Mouse (Mus musculus): Measurements from ENCODE around the gene Tnrc6a. TPM values are rescaled to one million over a fixed set of nuclear protein-coding genes. Genes with fewer than 3 reads are reported as not detected.

Gene Tnrc6a
- polyA plus RNA-seq, 1 experiment, result 84.5 TPM

GRCm38 (mm10) chr7:123191731-123192130 is 68.0 kb downstream of the Tnrc6a start:
- no peak overlapping the region for H3K4me3 ChIP-seq (ENCODE audit: control insufficient read depth, insufficient read depth, low read length)
- peaks cover 73% of the 10 kb centered on the region for H3K36me3 ChIP-seq (ENCODE audit: control insufficient read depth, insufficient read depth, low read length)
- WGBS, result 88% methylated on average over 5 of the region's 5 CpGs
- H3K27me3 ChIP-seq (ENCODE audit: control insufficient read depth, insufficient read depth, low read length), result no peaks in the 10 kb centered on the region
- no peaks in the 10 kb centered on the region for H3K4me1 ChIP-seq (replicated peaks; ENCODE audit: control insufficient read depth, insufficient read depth, low read length)
- H3K27ac ChIP-seq (ENCODE audit: control insufficient read depth, insufficient read depth, low read length), result no peak overlapping the region
- TF ChIP-seq CTCF (IDR thresholded peaks at IDR 0.05; ENCODE audit: borderline replicate concordance, control insufficient read depth, extremely low read depth, insufficient read depth, low read length, poor library complexity), result no peak
- no peak for DNase-seq

- Histone ChIP-seq H3K4me3 (ENCODE audit: control insufficient read depth, insufficient read depth, low read length) (no peak overlapping the region), H3K36me3 (ENCODE audit: control insufficient read depth, insufficient read depth, low read length) (peaks cover 58% of the 10 kb centered on the region)
Measured at GRCm38 (mm10) chr7:123193201-123193600, 69.5 kb downstream of the Tnrc6a start.

GRCm38 (mm10) chr7:123194696-123195095 is 71.0 kb downstream of the Tnrc6a start:
- H3K4me1 ChIP-seq (replicated peaks; ENCODE audit: control insufficient read depth, insufficient read depth, low read length), result no peaks in the 10 kb centered on the region
- TF ChIP-seq POLR2A (IDR thresholded peaks at IDR 0.05; ENCODE audit: control insufficient read depth, extremely low read depth, insufficient read depth, low read length, poor library complexity) (no peak), CTCF (IDR thresholded peaks at IDR 0.05; ENCODE audit: borderline replicate concordance, control insufficient read depth, extremely low read depth, insufficient read depth, low read length, poor library complexity) (no peak)
- no peak overlapping the region for H3K4me3 ChIP-seq (ENCODE audit: control insufficient read depth, insufficient read depth, low read length)
- no peak overlapping the region for H3K27ac ChIP-seq (ENCODE audit: control insufficient read depth, insufficient read depth, low read length)
- peaks cover 43% of the 10 kb centered on the region for H3K36me3 ChIP-seq (ENCODE audit: control insufficient read depth, insufficient read depth, low read length)
- 97% methylated on average over 8 of the region's 8 CpGs for WGBS
- no peaks in the 10 kb centered on the region for H3K27me3 ChIP-seq (ENCODE audit: control insufficient read depth, insufficient read depth, low read length)
- no peak for DNase-seq

More at GRCm38 (mm10) chr7:123193201-123193600, 69.5 kb downstream of the Tnrc6a start:
- Histone ChIP-seq H3K27ac (ENCODE audit: control insufficient read depth, insufficient read depth, low read length) (no peak overlapping the region), H3K4me1 (replicated peaks; ENCODE audit: control insufficient read depth, insufficient read depth, low read length) (no peaks in the 10 kb centered on the region), H3K27me3 (ENCODE audit: control insufficient read depth, insufficient read depth, low read length) (no peaks in the 10 kb centered on the region)
- TF ChIP-seq POLR2A (IDR thresholded peaks at IDR 0.05; ENCODE audit: control insufficient read depth, extremely low read depth, insufficient read depth, low read length, poor library complexity), result no peak
- no peak for TF ChIP-seq CTCF (IDR thresholded peaks at IDR 0.05; ENCODE audit: borderline replicate concordance, control insufficient read depth, extremely low read depth, insufficient read depth, low read length, poor library complexity)
- no peak for DNase-seq
- 98% methylated on average over 12 of the region's 12 CpGs for WGBS

- TF ChIP-seq CTCF (IDR thresholded peaks at IDR 0.05; ENCODE audit: borderline replicate concordance, control insufficient read depth, extremely low read depth, insufficient read depth, low read length, poor library complexity), result no peak
- TF ChIP-seq POLR2A (IDR thresholded peaks at IDR 0.05; ENCODE audit: control insufficient read depth, extremely low read depth, insufficient read depth, low read length, poor library complexity), result no peak
- Histone ChIP-seq H3K36me3 (ENCODE audit: control insufficient read depth, insufficient read depth, low read length) (peaks cover 26% of the 10 kb centered on the region), H3K27me3 (ENCODE audit: control insufficient read depth, insufficient read depth, low read length) (no peaks in the 10 kb centered on the region), H3K4me1 (replicated peaks; ENCODE audit: control insufficient read depth, insufficient read depth, low read length) (no peaks in the 10 kb centered on the region), H3K4me3 (ENCODE audit: control insufficient read depth, insufficient read depth, low read length) (no peak overlapping the region), H3K27ac (ENCODE audit: control insufficient read depth, insufficient read depth, low read length) (no peak overlapping the region)
- 93% methylated on average over 5 of the region's 5 CpGs for WGBS
- DNase-seq, result no peak
Measured at GRCm38 (mm10) chr7:123196432-123196831, 72.7 kb downstream of the Tnrc6a start.

GRCm38 (mm10) chr7:123198695-123199094 is 75.0 kb downstream of the Tnrc6a start:
- Histone ChIP-seq H3K4me3 (ENCODE audit: control insufficient read depth, insufficient read depth, low read length) (no peak overlapping the region), H3K36me3 (ENCODE audit: control insufficient read depth, insufficient read depth, low read length) (0 out of 2 replicates have a peak, but pooled peaks cover 4% of the 10 kb centered on the region), H3K27ac (ENCODE audit: control insufficient read depth, insufficient read depth, low read length) (no peak overlapping the region), H3K27me3 (ENCODE audit: control insufficient read depth, insufficient read depth, low read length) (no peaks in the 10 kb centered on the region), H3K4me1 (replicated peaks; ENCODE audit: control insufficient read depth, insufficient read depth, low read length) (no peaks in the 10 kb centered on the region)
- TF ChIP-seq POLR2A (IDR thresholded peaks at IDR 0.05; ENCODE audit: control insufficient read depth, extremely low read depth, insufficient read depth, low read length, poor library complexity), result no peak
- TF ChIP-seq CTCF (IDR thresholded peaks at IDR 0.05; ENCODE audit: borderline replicate concordance, control insufficient read depth, extremely low read depth, insufficient read depth, low read length, poor library complexity), result no peak
- no peak for DNase-seq
- WGBS, result 89% methylated on average over 10 of the region's 10 CpGs

- WGBS, result 85% methylated on average over 3 of the region's 3 CpGs
- H3K27ac ChIP-seq (ENCODE audit: control insufficient read depth, insufficient read depth, low read length), result no peak overlapping the region
- no peak for TF ChIP-seq POLR2A (IDR thresholded peaks at IDR 0.05; ENCODE audit: control insufficient read depth, extremely low read depth, insufficient read depth, low read length, poor library complexity)
- TF ChIP-seq CTCF (IDR thresholded peaks at IDR 0.05; ENCODE audit: borderline replicate concordance, control insufficient read depth, extremely low read depth, insufficient read depth, low read length, poor library complexity), result no peak
- no peaks in the 10 kb centered on the region for H3K4me1 ChIP-seq (replicated peaks; ENCODE audit: control insufficient read depth, insufficient read depth, low read length)
- no peaks in the 10 kb centered on the region for H3K36me3 ChIP-seq (ENCODE audit: control insufficient read depth, insufficient read depth, low read length)
- no peak for DNase-seq
- H3K27me3 ChIP-seq (ENCODE audit: control insufficient read depth, insufficient read depth, low read length), result no peaks in the 10 kb centered on the region
- H3K4me3 ChIP-seq (ENCODE audit: control insufficient read depth, insufficient read depth, low read length), result no peak overlapping the region
Measured at GRCm38 (mm10) chr7:123199151-123199550, 75.5 kb downstream of the Tnrc6a start.

GRCm38 (mm10) chr7:123199656-123200206 is 76.0 kb downstream of the Tnrc6a start:
- H3K27me3 ChIP-seq (ENCODE audit: control insufficient read depth, insufficient read depth, low read length), result no peaks in the 10 kb centered on the region
- TF ChIP-seq CTCF (IDR thresholded peaks at IDR 0.05; ENCODE audit: borderline replicate concordance, control insufficient read depth, extremely low read depth, insufficient read depth, low read length, poor library complexity) (no peak), POLR2A (IDR thresholded peaks at IDR 0.05; ENCODE audit: control insufficient read depth, extremely low read depth, insufficient read depth, low read length, poor library complexity) (no peak)

More at GRCm38 (mm10) chr7:123199656-123200206, 76.0 kb downstream of the Tnrc6a start:
- no peaks in the 10 kb centered on the region for H3K36me3 ChIP-seq (ENCODE audit: control insufficient read depth, insufficient read depth, low read length)
- H3K4me1 ChIP-seq (replicated peaks; ENCODE audit: control insufficient read depth, insufficient read depth, low read length), result no peaks in the 10 kb centered on the region
- DNase-seq, result no peak
- WGBS, result 93% methylated on average over 15 of the region's 15 CpGs
- no peak overlapping the region for H3K27ac ChIP-seq (ENCODE audit: control insufficient read depth, insufficient read depth, low read length)
- no peak overlapping the region for H3K4me3 ChIP-seq (ENCODE audit: control insufficient read depth, insufficient read depth, low read length)

Measured in thymus, adult 2 months (tissue).